Mouse (Mus musculus) MEL (cell line): ENCODE data around the gene Cdhr4.

Experiments used
- CHD1 ChIP-seq: IDR thresholded peaks from 2 replicates; pipeline ENCODE4 v1.6.1; 2012; ENCODE audit warnings: low read depth, mild to moderate bottlenecking, inconsistent platforms, low read length, improper control_type of control experiment
- ELF1 ChIP-seq: IDR thresholded peaks from 2 replicates; pipeline ENCODE4 v1.6.1; 2014; ENCODE audit warnings: low read depth, mild to moderate bottlenecking, inconsistent platforms, low read length, improper control_type of control experiment, moderate library complexity
- EP300 ChIP-seq, 2 experiments: IDR thresholded peaks; 2 replicates each; pipeline ENCODE4 v1.6.1; 2011; ENCODE audit warnings: improper control_type of control experiment in 2 of 2, low read length in 2 of 2, low read depth in 1 of 2, mild to moderate bottlenecking in 1 of 2
- MAX ChIP-seq: IDR thresholded peaks from 2 replicates; pipeline ENCODE4 v1.6.1; 2011; ENCODE audit warnings: low read length, improper control_type of control experiment
- MEF2A ChIP-seq: IDR thresholded peaks from 2 replicates; pipeline ENCODE4 v1.6.1; 2014; ENCODE audit warnings: low read depth, mild to moderate bottlenecking, inconsistent platforms, low read length, improper control_type of control experiment; ENCODE audit not compliant: poor library complexity, insufficient replicate concordance, severe bottlenecking; ENCODE audit errors: extremely low read depth
- POLR2A ChIP-seq, 2 experiments: IDR thresholded peaks; 2 replicates each; pipeline ENCODE4 v1.6.1; 2011 to 2012; ENCODE audit warnings: low read length in 2 of 2, mild to moderate bottlenecking in 2 of 2, control low read depth in 1 of 2, improper control_type of control experiment in 1 of 2, low read depth in 1 of 2, moderate library complexity in 1 of 2; ENCODE audit not compliant: control insufficient read depth in 1 of 2, insufficient read depth in 1 of 2, poor library complexity in 1 of 2
- TCF12 ChIP-seq: IDR thresholded peaks from 2 replicates; pipeline ENCODE4 v1.6.1; 2014; ENCODE audit warnings: low read depth, mild to moderate bottlenecking, inconsistent platforms, low read length, improper control_type of control experiment, moderate library complexity
- USF1 ChIP-seq: IDR thresholded peaks from 2 replicates; pipeline ENCODE4 v1.6.1; 2014; ENCODE audit warnings: low read depth, mild to moderate bottlenecking, inconsistent platforms, low read length, improper control_type of control experiment, moderate library complexity
- ZMIZ1 ChIP-seq: IDR thresholded peaks from 2 replicates; pipeline ENCODE4 v1.6.1; 2012; ENCODE audit warnings: low read depth, mild to moderate bottlenecking, inconsistent platforms, low read length, improper control_type of control experiment, moderate library complexity

DNA sequence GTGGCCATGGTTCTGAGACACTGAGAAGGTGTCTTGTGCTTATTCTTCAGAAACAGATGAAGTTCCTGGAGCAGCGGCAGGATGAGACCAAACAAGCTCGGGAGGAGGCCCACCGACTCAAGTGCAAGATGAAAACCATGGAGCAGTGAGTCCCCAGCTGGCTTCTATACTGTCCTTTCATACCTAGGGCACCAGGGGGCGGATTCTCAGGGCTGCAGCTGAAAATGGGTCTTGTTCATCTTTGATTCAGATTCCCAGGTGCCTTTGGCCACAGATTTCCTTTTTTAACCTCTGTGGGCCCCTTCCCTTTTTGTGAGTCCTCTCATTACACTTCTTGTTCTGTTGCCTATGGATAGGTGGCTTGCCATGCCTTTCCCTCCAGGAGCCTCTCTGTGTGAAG, 31.4 kb upstream of the Cdhr4 start:
- TF ChIP-seq MEF2A (no peak), TCF12 (no peak), CHD1 (no peak), MAX (no peak), ELF1 (no peak), ZMIZ1 (no peak), POLR2A (IDR thresholded peaks at IDR 0.05; ENCODE audit: control insufficient read depth in 1 of 2, insufficient read depth in 1 of 2, low read depth in 1 of 2, low read length in 2 of 2, poor library complexity in 1 of 2) (no peak), EP300 (IDR thresholded peaks at IDR 0.05; ENCODE audit: low read depth in 1 of 2, low read length in 2 of 2) (no peak), USF1 (no peak)
